ENCODE assay signal across 21 mouse cellular contexts in genomic region chrX:142062585-142062984, GRCm38 (mm10).
DNase-seq lines count a peak whose midpoint lies in the region; TF ChIP-seq lines count a peak whose summit lies in the region.
"Had no signal": no experiment of that assay in that cellular context is flagged by ENCODE, and none has a peak within 500 bp of the region (broad histone marks: within the 10 kb centered on the region; RNA-seq: fewer than 3 reads in every experiment).

No protein-coding gene starts in this region.

- H3K4me1 ChIP-seq in CH12.LX (ENCODE audit: control insufficient read depth in 1 of 2, insufficient read depth in 2 of 2) = peaks cover 0 to 9% of the 10 kb centered on the region in 2 experiments; a peak in 2 of 4 replicates
- H3K4me1 ChIP-seq: embryonic facial prominence, embryonic 13.5 days; hindbrain, embryonic 13.5 days; lung, embryonic 15.5 days; neural tube, embryonic 15.5 days; stomach, embryonic 15.5 days had no signal

- H3K9ac ChIP-seq in CH12.LX (ENCODE audit: insufficient read depth, low read depth) = no peak overlapping the region
- H3K9ac ChIP-seq: embryonic facial prominence, embryonic 13.5 days; hindbrain, embryonic 13.5 days; liver, embryonic 14.5 days; lung, embryonic 15.5 days; neural tube, embryonic 15.5 days; stomach, embryonic 15.5 days had no signal

- TF ChIP-seq CTCF in CH12.LX (conservative IDR thresholded peaks at IDR 0.05 in 1 of 2, IDR thresholded peaks at IDR 0.05 in 1 of 2; ENCODE audit: low read depth in 2 of 2, low read length in 2 of 2) = no peak

- H3K36me3 ChIP-seq in CH12.LX (replicated peaks in 1 of 2; ENCODE audit: control insufficient read depth in 1 of 2, insufficient read depth in 1 of 2, low read length in 1 of 2) = no peaks in the 10 kb centered on the region
- H3K36me3 ChIP-seq: embryonic facial prominence, embryonic 13.5 days; hindbrain, embryonic 13.5 days; lung, embryonic 15.5 days; neural tube, embryonic 15.5 days; stomach, embryonic 15.5 days had no signal

- no peaks in the 10 kb centered on the region for H3K79me2 ChIP-seq in CH12.LX (replicated peaks; ENCODE audit: control insufficient read depth, extremely low read depth, insufficient read depth, poor library complexity, severe bottlenecking)

- H3K27ac ChIP-seq in CH12.LX (ENCODE audit: insufficient read depth, low read depth) = no peak overlapping the region
- H3K27ac ChIP-seq: embryonic facial prominence, embryonic 13.5 days; heart, adult 2 months; hindbrain, embryonic 13.5 days; liver, embryonic 14.5 days; lung, embryonic 15.5 days; neural tube, embryonic 15.5 days; stomach, embryonic 15.5 days had no signal

- TF ChIP-seq EP300 in CH12.LX (IDR thresholded peaks at IDR 0.05; ENCODE audit: low read length) = no peak

- no peak overlapping the region for H3K4me2 ChIP-seq in CH12.LX (ENCODE audit: insufficient read depth, low read depth, poor library complexity, severe bottlenecking)
- H3K4me2 ChIP-seq: embryonic facial prominence, embryonic 13.5 days; hindbrain, embryonic 13.5 days; lung, embryonic 15.5 days; neural tube, embryonic 15.5 days; stomach, embryonic 15.5 days had no signal

- intact Hi-C loops in gastrocnemius, postnatal 14 days (cut with DNase I; ENCODE audit: low total_unique reads) = no loop called here

- dilution Hi-C loops in CH12.LX (cut with MboI; ENCODE audit: extremely low pct_ligation_motif_present, extremely low pct_unique_long_range_greater_than_20kb, low sequenced_read_pairs) = no loop called here

- in situ Hi-C loops in CH12.LX (cut with MboI; ENCODE audit: low pct_ligation_motif_present, low pct_unique_long_range_greater_than_20kb, low sequenced_read_pairs) = no loop called here

- no peak for TF ChIP-seq RAD21 in CH12.LX (IDR thresholded peaks at IDR 0.05; ENCODE audit: low read depth, low read length)

- TF ChIP-seq POLR2A in CH12.LX (IDR thresholded peaks at IDR 0.05; ENCODE audit: low read depth, low read length) = no peak

- no peaks in the 10 kb centered on the region for H3K27me3 ChIP-seq in CH12.LX (replicated peaks)
- H3K27me3 ChIP-seq: lung, embryonic 15.5 days; stomach, embryonic 15.5 days had no signal

- H3K4me3 ChIP-seq in CH12.LX (replicated peaks in 1 of 3; ENCODE audit: low read depth in 2 of 3, low read length in 2 of 3, poor library complexity in 1 of 3) = no peak overlapping the region
- H3K4me3 ChIP-seq: embryonic facial prominence, embryonic 13.5 days; heart, adult 2 months; hindbrain, embryonic 13.5 days; lung, embryonic 15.5 days; neural tube, embryonic 15.5 days; stomach, embryonic 15.5 days had no signal

- no peaks in the 10 kb centered on the region for H3K9me3 ChIP-seq in CH12.LX (replicated peaks; ENCODE audit: low read length)
- H3K9me3 ChIP-seq: embryonic facial prominence, embryonic 13.5 days; hindbrain, embryonic 13.5 days; lung, embryonic 15.5 days; neural tube, embryonic 15.5 days; stomach, embryonic 15.5 days had no signal

- DNase-seq in adrenal gland, adult 2 months = peak; percentile 14
- DNase-seq in adrenal gland, postnatal 4 days (ENCODE audit: low spot score in 2 of 2) = no peak
- DNase-seq in gastrocnemius, postnatal 14 days = peak; percentile 4
- DNase-seq in gastrocnemius, postnatal 10 days = no peak
- DNase-seq in CH12.LX (ENCODE audit: extremely low read depth) (peak; percentile 3), MN1 (ENCODE audit: low spot score) (no peak)
- DNase-seq in cerebellum, postnatal 36 days = peak; percentile 3 to 19
- no peak for DNase-seq in ovary, postnatal 14 days (ENCODE audit: low spot score)
- DNase-seq: kidney, adult 2 months; kidney, postnatal 10 days; layer of hippocampus, postnatal 36 days; lung, postnatal 4 days; right cerebral cortex, postnatal 14 days; thymus, adult 2 months had no signal

TF ChIP-seq in CH12.LX, 34 proteins besides CTCF, POLR2A, EP300 and RAD21:
- no peak for TF ChIP-seq TBP (conservative IDR thresholded peaks at IDR 0.05; ENCODE audit: low read depth, low read length)
- no peak for TF ChIP-seq MAX (IDR thresholded peaks at IDR 0.05; ENCODE audit: low read length)
- no peak for TF ChIP-seq JUN (IDR thresholded peaks at IDR 0.05; ENCODE audit: insufficient read depth, low read depth, low read length)
- TF ChIP-seq JUND (conservative IDR thresholded peaks at IDR 0.05; ENCODE audit: low read depth, low read length) = no peak
- no peak for TF ChIP-seq BHLHE40 (IDR thresholded peaks at IDR 0.05; ENCODE audit: low read depth, low read length)
TF ChIP-seq in CH12.LX: peak in this region for 0.

Comparison
In these comparisons a context has a peak if more than half of its experiments do, and no peak if none do; other contexts are left out.
1. DNase-seq: peak in adrenal gland, adult 2 months (single experiment), gastrocnemius, postnatal 14 days (single experiment), CH12.LX (single experiment) and cerebellum, postnatal 36 days (2 of 2); none in adrenal gland, postnatal 4 days (0 of 2), gastrocnemius, postnatal 10 days (single experiment), MN1 (single experiment) and ovary, postnatal 14 days (single experiment).